Mouse (Mus musculus) fibroblast of lung, adult 2 months (primary cell): Measurements from ENCODE around the gene Cox8c.

Source experiments
- DNase-seq: peaks from one replicate; pipeline ENCODE4 v3.0.0-alpha.2; 2011; ENCODE audit warnings: low read depth

Gene Cox8c

DNA sequence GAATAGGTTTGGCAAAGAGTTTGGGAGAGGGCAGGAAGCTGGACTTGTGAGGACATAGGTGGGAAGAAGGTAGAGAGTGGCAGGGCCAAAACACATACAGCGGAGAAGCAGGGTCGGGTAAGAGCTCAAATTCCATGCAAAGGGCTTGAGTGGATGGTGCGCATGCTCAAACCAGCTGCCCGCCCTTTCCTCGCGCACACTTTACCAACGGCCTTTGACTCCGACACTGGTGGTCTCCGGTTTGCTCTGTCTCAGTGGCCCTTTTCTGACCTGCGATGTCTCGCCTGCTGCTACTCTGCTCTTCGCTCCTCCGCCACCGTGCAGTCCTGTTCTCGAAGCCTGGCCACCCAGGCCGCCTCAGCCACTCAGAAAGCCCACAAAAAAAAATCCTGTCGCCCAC is at the start of gene Cox8c:
Gene Cox8c (plus strand): TSS at position 226 of the 400 bp plus-strand sequence.
- no peak for DNase-seq

DNA sequence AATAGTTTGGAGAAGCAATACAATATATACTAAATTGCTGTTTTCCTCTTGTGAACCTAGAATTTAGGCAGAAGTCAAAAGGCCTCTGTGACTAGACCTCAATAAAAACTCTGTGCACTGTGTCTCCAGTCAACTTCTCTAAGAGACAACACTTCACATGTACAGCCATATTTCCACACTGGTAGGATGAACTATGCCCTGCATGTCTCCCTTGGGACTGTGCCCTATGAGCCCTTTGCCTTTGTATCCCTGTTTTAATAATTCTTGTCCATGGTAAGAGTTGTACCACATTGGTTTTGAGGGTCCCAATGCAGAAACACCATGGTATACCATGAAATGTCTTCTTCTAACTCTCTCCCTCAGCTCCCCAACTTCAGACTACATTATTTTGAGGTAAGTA is 38.3 kb upstream of the Cox8c start:
- no peak for DNase-seq

DNA sequence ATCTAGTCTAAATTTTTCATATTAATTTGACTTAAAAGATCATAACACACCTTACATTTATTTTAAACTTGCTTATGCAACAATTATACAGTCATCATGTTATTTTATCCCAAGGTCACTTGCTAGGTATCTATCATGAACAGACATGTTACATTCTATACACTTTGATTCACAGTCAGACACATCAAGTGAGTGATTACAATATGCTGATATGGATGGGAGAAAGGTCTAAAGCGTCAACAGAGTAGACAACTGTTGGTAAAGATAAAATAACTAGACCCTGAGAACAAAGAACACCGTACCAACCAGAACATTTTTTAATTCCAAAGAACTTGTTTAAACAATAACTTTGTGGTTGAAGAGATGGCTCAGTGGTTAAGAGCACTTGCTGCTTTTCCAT is 29.3 kb upstream of the Cox8c start:
- no peak for DNase-seq

DNA sequence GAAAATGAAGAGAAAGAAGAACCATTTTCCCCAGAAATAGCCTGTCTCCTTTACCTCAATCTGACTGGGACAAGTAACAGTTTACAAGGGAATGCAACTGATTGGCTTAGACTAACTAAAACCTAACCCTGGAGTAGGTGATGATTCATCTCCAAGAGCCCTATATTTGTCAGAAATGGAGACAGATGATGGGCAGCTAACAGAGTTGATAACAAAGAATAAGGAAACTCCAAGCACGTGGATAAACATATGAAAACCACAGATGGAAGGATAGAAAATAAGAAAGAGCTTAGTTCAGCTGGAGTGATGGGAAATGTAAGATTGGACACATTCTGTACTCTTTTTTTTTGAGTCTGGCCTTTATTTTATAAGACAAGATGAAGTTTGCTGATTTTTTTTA is 28.6 kb upstream of the Cox8c start:
- DNase-seq, result no peak

DNA sequence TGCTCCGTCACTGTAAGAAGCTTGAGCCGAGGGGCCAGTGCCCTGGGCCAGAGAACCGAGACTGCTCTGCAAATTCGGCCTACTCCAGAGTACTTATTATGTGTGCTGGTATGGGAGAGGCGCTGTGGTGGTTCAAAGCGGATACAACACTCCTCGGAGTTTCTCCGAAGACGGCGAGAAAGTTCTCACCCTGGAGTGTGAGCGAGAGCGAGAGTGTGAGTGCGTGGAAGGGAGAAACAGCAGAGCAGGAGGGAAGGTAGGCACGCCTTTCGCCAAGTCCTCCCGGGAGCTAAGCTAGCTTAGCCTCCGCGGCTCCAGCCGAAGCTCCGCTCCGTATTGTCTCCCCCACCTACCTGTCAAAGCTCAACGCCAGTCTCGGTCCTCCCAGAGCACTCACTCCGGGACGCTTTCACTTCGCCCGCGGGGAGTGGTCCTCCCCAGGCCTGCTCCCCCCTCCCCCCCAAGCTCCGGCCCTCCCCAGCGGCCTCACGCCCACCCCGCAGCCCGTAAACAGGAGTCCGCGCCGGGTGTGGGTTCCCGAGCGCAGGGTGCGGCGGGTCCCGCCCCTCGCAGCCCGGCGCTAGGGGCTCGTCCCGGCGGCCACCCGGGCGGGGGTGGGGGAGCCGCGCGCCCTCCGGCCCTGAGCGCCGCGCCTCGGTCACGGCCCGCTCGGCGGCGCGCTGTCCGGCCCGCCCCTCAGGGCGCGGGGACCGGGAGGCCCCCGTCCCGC is 21.6 kb upstream of the Cox8c start:
- no peak for DNase-seq

DNA sequence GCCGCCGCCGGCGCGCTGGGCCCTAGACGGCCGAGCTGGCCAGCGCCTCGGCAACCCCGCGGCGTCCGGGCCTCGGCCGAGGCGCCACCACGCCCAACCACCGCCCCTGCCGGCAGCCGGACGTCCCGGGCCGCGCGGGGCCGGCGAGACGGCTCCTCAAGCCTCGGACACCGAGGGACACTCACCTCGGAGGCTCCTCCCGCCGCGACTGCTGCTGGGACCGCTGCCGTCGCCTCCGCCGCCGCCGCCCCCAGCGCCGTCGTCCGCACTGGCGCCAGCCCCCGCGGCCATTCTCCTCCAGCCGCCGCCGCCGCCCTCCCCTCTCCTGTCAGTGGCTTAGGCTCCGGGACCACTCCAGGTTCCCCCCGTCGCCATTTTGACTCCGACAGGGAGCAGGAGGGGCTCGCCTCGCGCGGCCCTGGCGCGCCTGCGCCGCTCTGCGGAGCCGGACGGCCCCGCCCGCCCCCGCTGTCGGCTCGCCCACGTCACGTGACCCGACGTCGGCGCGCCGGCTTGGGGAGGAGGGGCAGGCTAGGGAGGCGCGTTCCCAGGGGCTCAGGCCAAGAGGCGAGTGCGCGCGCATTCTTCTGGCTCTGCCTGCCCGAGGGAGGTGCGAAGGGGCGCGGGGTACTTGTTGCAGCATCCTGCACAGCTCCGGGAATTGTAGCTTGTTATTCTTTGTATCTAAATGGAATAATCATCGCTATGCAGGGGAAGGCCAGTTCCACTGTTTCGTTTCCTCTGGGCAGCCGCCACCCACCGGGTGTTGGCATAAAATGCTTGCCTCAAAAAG is 20.9 kb upstream of the Cox8c start, which contains the start of gene Btbd7:
Gene Btbd7 (minus strand): TSS at position 441 of the 793 bp plus-strand sequence.
- DNase-seq, result peak; percentile 77

DNA sequence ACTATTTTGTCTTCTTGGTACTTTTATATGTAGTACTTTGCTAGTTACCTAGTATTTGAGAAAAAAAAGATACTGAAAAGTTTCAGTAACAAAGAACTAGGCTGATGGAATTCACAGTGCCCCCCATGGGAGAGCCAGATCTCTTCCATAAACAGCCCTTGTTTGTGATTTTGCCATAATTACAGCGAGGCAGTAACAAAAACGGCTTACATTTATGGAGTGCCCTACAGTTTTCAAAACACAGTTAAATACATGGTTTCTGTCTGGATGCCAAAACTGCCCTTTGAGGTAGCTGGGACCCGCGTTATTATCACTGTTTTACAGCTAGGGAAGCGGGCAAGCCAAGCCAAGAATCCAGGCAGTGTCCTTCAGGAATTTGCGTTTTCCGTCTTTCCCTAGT is 20.2 kb upstream of the Cox8c start:
- DNase-seq, result no peak

DNA sequence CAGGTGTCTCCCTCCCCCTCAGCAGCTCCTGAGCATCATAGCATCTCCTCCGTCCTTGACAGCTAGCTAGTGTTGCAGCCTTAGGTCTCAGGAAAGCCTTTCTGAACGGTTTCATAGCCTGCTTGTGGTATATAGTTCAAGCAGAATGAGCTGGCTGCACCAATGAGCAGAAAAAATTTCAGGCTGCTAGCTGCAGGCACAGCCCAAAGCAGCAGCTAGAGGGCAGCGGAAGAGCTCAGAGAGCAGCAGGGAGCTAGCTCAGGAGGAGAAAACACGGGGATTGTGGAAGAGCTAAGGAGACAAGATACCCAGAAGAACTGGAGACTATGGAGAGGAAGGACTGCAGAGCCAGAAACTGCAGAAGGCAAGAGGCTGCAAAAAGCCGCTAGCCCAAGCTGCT is 13.4 kb upstream of the Cox8c start:
- no peak for DNase-seq

DNA sequence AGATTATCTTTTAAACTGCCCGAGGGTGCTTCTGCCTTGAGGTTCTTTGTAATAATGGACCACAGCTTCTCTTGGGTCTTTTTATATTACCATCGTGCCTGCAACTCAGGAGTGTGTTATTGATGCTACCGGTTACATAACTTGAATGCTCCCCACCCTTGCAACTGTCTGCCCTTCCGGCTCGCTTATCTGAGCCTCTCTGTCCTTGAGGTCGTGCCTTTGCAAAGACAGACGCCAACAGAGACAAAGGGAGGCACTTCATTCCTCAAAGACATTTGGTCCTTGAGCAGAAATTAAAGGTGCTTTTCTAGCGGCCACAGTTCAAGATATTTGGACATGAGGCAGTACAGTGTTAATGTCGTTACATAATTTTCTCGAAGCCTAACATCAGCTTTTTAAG is 11.8 kb upstream of the Cox8c start:
- DNase-seq, result no peak

DNA sequence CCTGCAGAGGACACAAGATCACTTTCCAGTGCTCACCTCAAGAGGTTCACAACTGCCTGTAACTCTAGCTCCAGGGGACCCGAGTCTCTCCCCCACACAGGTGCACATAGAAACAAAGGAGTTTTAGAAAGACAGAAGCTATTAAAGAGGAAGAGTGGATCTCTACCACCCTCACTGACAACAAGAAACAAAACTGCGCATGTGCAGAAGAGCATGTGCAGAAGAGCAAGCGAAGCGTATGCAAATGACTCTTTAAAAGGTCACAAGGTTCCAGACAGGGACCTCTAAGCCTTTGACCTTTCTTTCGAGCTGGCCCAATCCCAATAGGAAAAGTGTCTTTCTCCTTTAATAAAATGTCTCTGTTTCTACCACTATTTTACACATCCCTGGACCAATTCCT is 10.5 kb upstream of the Cox8c start:
- no peak for DNase-seq

DNA sequence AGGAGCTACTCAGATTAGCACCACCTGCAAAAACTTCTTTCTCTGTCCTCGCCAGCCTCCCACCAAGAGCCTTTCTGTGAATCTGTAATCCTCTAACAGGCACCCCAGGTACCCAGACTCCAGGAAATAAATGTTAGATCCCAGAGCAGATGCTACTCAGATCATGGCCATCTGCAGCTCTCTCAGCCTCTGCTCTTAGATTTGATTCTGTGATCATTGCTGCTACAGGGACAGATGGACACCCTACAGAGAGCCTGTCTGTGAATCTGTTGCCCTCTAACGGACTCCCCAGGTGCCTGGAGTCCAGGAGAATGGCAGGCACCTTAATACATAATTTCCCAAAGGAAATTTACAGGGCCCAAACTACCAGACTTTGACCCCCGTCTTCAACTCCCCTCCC is 9.1 kb downstream of the Cox8c start:
- no peak for DNase-seq

DNA sequence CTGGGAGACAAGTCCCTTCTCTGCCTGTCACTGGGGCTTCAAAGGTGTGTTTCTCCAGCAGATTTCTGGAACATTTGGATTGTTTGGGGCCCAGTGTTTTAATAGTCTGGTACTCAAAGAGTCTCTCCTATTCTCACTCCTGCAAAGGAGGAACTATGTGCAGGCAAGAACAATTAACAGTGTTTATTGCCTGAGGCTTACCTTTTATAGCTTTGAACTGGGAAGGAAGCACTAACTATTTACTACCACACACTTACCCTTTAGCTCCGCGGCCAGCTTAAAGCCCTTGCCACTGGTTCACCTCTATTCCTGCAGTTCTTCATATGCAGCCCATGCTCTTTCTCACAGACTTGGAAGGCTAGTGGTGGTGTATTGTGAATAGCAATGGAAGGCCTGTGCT is 17.0 kb downstream of the Cox8c start:
- DNase-seq, result no peak

DNA sequence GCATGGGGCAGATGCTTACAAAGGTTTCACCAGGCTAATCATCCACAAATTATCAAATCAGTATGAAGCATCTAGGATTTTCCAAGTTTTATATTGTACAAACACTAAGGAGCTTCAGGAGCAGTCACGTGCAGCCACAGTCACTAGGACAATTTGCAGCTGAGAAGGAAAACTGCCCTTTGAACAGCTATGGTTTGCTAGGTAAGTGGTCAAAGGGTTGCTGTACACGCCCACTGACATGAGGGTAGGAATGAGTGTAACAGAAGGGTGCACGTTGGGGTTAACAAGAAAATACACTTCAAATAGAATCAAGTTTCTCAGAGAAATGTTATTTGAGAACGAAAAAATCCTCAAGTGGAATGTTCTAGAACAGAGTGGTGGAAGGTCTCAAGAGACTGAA is 30.6 kb downstream of the Cox8c start:
- no peak for DNase-seq

DNA sequence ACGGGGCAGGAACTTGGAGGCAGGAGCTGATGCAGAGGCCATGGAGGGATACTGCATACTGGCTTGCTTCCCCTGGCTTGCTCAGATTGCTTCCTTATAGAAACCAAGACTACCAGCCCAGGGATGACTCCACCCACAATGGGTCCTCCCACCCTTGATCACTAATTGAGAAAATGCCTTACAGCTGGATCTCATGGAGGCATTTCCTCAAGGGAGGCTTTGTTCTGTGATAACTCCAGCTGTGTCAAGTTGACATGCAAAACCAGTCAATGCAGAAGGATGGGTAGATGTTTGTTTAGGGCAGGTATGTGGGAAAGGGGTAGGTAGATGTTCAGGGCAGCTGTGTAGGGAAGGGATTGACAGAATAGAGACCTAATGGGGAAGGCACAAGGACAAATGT is 31.2 kb downstream of the Cox8c start:
- no peak for DNase-seq

DNA sequence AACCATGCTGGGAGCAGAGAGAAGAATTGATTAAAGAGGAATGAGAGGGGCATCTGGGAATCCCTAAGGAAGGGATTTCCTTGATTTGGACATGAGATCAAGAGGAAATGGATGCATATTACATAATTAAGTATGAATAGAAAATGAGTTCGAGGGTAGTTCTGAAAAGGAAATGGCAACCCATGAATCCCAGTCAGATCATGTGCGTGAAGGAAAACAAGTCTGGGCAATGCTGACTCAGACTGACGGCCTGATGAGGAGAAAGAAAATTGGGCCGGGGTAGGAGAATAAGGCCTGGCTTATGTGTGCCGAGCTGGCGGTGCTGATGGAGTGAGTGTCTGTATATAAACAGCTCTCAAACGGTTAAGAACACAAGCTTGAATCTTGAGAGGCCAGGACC is 31.7 kb downstream of the Cox8c start:
- no peak for DNase-seq

DNA sequence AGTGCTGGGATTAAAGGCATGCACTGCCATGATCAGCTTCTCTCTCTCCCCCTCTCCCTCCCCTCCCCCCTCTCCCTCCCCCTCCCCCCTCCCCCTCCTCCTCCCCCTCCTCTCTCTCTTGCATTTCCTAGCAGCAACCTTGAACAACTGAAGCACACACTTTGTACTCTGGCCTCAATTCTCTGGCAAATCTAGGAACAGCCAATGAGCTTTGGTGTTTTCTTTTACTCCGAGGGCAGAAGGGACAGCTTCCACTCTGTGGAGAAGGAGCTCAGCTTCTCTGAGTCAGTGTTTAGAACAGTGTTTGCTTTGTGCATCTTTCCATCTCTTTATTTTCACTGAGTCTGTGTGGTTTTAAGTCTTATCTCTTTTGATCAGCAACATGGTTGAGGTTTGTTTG is 36.8 kb downstream of the Cox8c start:
- DNase-seq, result no peak

DNA sequence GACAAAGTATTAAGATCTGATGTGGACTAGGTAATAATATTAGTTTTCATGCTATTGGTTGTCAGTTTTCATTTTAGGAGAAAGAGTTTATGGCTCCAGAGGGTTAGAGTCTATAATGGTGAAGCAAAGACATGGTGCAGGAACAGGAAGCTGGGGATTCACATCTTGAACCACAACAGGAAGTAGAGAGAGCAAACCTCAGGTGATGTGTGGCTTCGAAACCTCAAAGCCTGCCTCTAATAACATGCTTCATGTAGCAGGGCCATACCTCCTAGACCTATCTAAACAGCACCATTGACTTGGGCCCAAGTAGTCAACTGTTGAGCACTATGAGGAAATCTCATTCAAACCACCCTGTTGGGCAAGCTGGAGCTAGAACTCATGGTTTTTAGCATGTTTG is 46.5 kb downstream of the Cox8c start:
- DNase-seq, result no peak

DNA sequence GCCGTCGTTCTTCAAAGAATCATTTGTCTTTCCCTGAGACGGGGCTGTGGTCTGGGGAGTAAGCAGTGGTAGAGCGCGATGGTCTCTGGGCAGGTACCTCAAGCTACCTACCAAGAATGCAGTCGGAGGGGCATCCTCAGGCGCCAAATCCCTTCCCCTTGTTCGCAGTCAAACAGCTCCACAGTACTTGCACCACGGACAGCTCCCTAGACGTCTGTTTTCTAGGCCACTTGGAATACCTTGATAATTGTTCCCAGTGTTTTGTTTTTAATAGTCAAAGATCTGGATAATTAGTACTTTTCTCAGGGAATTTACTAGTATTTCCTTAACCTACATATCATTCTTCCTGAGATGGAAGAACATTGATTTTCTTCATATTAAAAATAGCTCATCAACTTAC is 48.7 kb downstream of the Cox8c start:
- DNase-seq, result no peak

DNA sequence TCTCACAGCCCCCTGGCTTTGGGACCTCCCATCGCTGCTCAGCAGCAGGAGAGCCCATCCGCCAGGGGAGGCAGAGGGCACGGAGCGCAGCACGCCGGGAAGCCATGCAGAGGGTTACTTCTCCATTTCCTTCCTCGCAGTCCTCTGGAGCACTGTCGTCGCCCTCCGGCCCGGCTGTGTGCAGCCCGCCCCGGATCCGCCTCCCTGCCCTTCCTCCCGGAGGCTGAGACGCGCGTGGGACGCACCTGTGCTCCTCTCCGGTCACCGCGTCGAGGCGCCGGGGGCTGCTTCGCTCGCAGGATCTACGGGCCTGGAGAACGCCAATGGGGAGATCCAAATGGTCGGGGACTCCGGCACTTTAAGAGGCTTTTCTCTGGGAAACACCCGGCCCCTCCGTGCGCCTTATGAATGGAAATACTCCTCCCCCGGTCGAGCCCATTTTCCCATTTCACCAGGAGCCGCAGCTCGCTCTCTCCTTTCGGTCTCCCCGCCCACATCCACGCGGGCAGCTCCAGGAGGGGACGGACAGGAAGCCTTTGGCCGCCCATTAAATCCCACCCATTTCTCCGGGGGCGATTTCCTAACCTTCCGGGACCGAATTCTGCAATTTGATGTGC is 49.8 kb downstream of the Cox8c start, which contains the start of gene Unc79:
Gene Unc79 (plus strand): TSS at position 82 of the 617 bp plus-strand sequence.
- DNase-seq, result no peak

DNA sequence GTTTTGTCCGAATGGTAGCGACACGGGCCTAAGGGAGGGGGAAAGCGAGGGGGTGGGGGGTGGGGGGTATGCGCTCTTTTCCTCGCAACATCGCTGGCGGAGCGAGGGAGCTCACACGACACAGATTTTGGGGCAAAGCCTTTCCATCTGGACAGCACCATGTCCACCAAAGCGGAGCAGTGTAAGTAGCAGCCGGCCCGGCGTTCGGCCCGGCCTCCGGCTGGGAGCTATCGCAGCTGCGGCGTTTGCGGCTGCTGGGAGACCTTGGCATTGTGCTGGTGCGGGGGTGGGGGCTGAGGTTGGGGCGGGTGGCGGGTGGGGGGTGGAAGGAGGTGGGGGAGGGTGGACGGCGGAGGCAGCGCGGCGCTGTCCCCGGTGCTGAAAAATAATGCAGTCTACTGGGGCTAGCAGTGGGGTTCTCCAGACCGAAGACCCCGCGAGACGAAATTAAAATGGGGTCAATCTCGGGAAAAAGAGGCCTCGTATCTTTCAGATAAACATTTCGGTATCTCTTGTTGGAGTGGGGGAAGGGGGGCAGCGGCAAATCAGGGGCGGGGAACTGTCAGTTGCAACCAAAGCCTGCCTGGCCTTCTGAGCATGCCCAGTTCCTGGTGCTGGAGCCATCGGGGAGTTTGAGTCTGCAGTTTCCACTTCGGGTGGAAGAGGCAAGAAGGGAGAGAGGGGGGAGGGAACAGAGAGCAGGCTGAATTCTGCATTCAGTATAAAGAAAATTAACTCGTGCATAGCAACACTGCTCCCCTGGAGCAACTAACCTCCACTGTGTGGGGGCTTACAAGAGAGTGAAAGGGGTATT is 50.5 kb downstream of the Cox8c start:
- DNase-seq, result no peak
